Mouse (Mus musculus) stomach, embryonic 15.5 days (tissue): Measurements from ENCODE around the gene Daglb. TPM values are rescaled to one million over a fixed set of nuclear protein-coding genes. Genes with fewer than 3 reads are reported as not detected.
"Not testable (repeated sequence)": the region's sequence is repeated elsewhere in the genome, so short reads cannot be mapped to it uniquely, and the experiment has no call there.

Source experiments
- ATAC-seq: fragments of 200-750 bp; cut with Nextera tagmentation; 2 replicates; pipeline ENCODE4 v1.8.0; 2017; ENCODE audit warnings: low read depth, moderate number of reproducible peaks, moderate TSS enrichment; ENCODE audit not compliant: insufficient read depth, low FRiP score
- H3K27ac ChIP-seq: fragments of 300-500 bp; sonication (generic); 2 replicates; pipeline ENCODE4 v1.5.1; 2015; ENCODE audit warnings: mild to moderate bottlenecking, inconsistent platforms
- H3K27me3 ChIP-seq: fragments of 300-500 bp; sonication (generic); replicated peaks from 2 replicates; pipeline ENCODE4 v1.6.1; 2015; ENCODE audit warnings: inconsistent platforms
- H3K36me3 ChIP-seq: fragments of 300-500 bp; sonication (generic); 2 replicates; pipeline ENCODE4 v1.6.1; 2015; ENCODE audit warnings: inconsistent platforms
- H3K4me1 ChIP-seq: fragments of 300-500 bp; sonication (generic); 2 replicates; pipeline ENCODE4 v1.6.1; 2015; ENCODE audit warnings: inconsistent platforms
- H3K4me2 ChIP-seq: fragments of 300-500 bp; sonication (generic); 2 replicates; pipeline ENCODE4 v1.6.1; 2015; ENCODE audit warnings: mild to moderate bottlenecking, inconsistent platforms
- H3K4me3 ChIP-seq: fragments of 300-500 bp; sonication (generic); replicated peaks from 2 replicates; pipeline ENCODE4 v1.5.1; 2015; ENCODE audit warnings: inconsistent platforms
- H3K9ac ChIP-seq: fragments of 300-500 bp; sonication (generic); 2 replicates; pipeline ENCODE4 v1.6.1; 2015; ENCODE audit warnings: inconsistent platforms
- H3K9me3 ChIP-seq: fragments of 300-500 bp; sonication (generic); 2 replicates; pipeline ENCODE4 v1.6.1; 2016; ENCODE audit warnings: inconsistent platforms
- WGBS: fragments of 180-500 bp; shearing (Covaris S2); methylation state at CpG from one replicate; pipeline ENCODE4 v1.1.7; 2015; 5-methylcytosine and 5-hydroxymethylcytosine counted together
- polyA plus RNA-seq: library from polyadenylated mRNA; unstranded; fragments of >200 nt; fragmentation: Nextera tagmentation; extraction: Ambion mirVana; gene quantifications from 2 replicates; pipeline ENCODE4 v1.2.1, GENCODE M21; 2015

Gene Daglb
- polyA plus RNA-seq, 1 experiment from 2014 or later, result 11.3 TPM

- ATAC-seq, result peak; percentile 95
- H3K9ac ChIP-seq, result peak overlapping the region; percentile 53; the same call in 1 of the 2 replicates
- H3K4me1 ChIP-seq, result peaks cover 13% of the 10 kb centered on the region; the same call in 1 of the 2 replicates
- 0% methylated on average over 27 of the region's 37 CpGs for WGBS
- peak overlapping the region; percentile 79 for H3K4me2 ChIP-seq
- peak overlapping the region; percentile 73 for H3K27ac ChIP-seq
- no peaks in the 10 kb centered on the region for H3K9me3 ChIP-seq
- H3K36me3 ChIP-seq, result no peaks in the 10 kb centered on the region
- H3K4me3 ChIP-seq, result peak overlapping the region; percentile 63
- no peaks in the 10 kb centered on the region for H3K27me3 ChIP-seq
These were observed 84.0 kb downstream of the Daglb start for GRCm38 (mm10) chr5:143548401-143548846.

- peak overlapping the region; percentile 79 for H3K4me2 ChIP-seq
- peak overlapping the region; percentile 73 for H3K27ac ChIP-seq
- peak overlapping the region; percentile 53; the same call in 1 of the 2 replicates for H3K9ac ChIP-seq
- ATAC-seq, result peak; percentile 29; the same call in 1 of the 2 replicates
- peak overlapping the region; percentile 63 for H3K4me3 ChIP-seq
- under 1% methylated on average over 28 of the region's 28 CpGs for WGBS
- not testable (repeated sequence) for H3K27me3 ChIP-seq, H3K9me3 ChIP-seq, H3K36me3 ChIP-seq
- H3K4me1 ChIP-seq, result peaks cover 13% of the 10 kb centered on the region; the same call in 1 of the 2 replicates
These were observed 84.5 kb downstream of the Daglb start for GRCm38 (mm10) chr5:143548922-143549321.

GRCm38 (mm10) chr5:143552911-143553310, 88.5 kb downstream of the Daglb start:
- H3K4me2 ChIP-seq, result no peak overlapping the region
- H3K9ac ChIP-seq, result no peak overlapping the region
- no peak overlapping the region for H3K27ac ChIP-seq
- H3K4me1 ChIP-seq, result peaks cover 13% of the 10 kb centered on the region; the same call in 1 of the 2 replicates
- WGBS, result 79% methylated on average over 6 of the region's 6 CpGs
- H3K27me3 ChIP-seq, result no peaks in the 10 kb centered on the region
- no peak overlapping the region for H3K4me3 ChIP-seq
- no peaks in the 10 kb centered on the region for H3K9me3 ChIP-seq
- no peaks in the 10 kb centered on the region for H3K36me3 ChIP-seq
- ATAC-seq, result no peak

GRCm38 (mm10) chr5:143555233-143555632, 90.8 kb downstream of the Daglb start:
- Histone ChIP-seq H3K4me2 (no peak overlapping the region), H3K9me3 (no peaks in the 10 kb centered on the region), H3K27ac (no peak overlapping the region), H3K9ac (no peak overlapping the region), H3K4me1 (0 out of 2 replicates have a peak, but pooled peaks cover under 1% of the 10 kb centered on the region), H3K27me3 (no peaks in the 10 kb centered on the region), H3K36me3 (no peaks in the 10 kb centered on the region), H3K4me3 (no peak overlapping the region)
- WGBS, result 86% methylated on average over 6 of the region's 6 CpGs
- no peak for ATAC-seq

Other genes starting within 250 kb of the Daglb start
- not detected in 2 replicates for gene Spdye4a, start 237.7 kb upstream of the Daglb start, polyA plus RNA-seq
- gene Zfp12, start 229.4 kb upstream of the Daglb start, polyA plus RNA-seq, result 12.8 and 13.2 TPM in 2 replicates
- 3.0 and 3.3 TPM in 2 replicates for gene Zfp316, start 194.6 kb upstream of the Daglb start, polyA plus RNA-seq
- gene Zfp853, start 171.0 kb upstream of the Daglb start, polyA plus RNA-seq, result 0.09 TPM in 2 replicates
- gene E130309D02Rik, start 149.2 kb upstream of the Daglb start, polyA plus RNA-seq, result 32.6 and 34.3 TPM in 2 replicates
- gene Zdhhc4, start 135.3 kb upstream of the Daglb start, polyA plus RNA-seq, result 66.5 and 70.2 TPM in 2 replicates
- 1.1 and 2.0 TPM in 2 replicates for gene Grid2ip, start 107.2 kb upstream of the Daglb start, polyA plus RNA-seq
- gene Kdelr2, start 60.7 kb upstream of the Daglb start, polyA plus RNA-seq, result 357 and 384 TPM in 2 replicates
- gene Rac1, start 63.5 kb downstream of the Daglb start, polyA plus RNA-seq, result 425 and 464 TPM in 2 replicates
- gene Cyth3, start 157.9 kb downstream of the Daglb start, polyA plus RNA-seq, result 49.8 and 53.9 TPM in 2 replicates